Mouse (Mus musculus): ENCODE data around the gene Tyms. TPM values are rescaled to one million over a fixed set of nuclear protein-coding genes. Genes with fewer than 3 reads are reported as not detected.
A peak's percentile ranks its signal among the peaks of the same experiment; 100 is the strongest.

Tyms gene
- polyA plus RNA-seq, 1 experiment from 2014 or later, result 142 TPM

GRCm38 (mm10) chr5:30112533-30113068, 39.2 kb upstream of the Tyms start:
- H3K9ac ChIP-seq (ENCODE audit: low read length), result no peak overlapping the region
- H3K36me3 ChIP-seq (ENCODE audit: control insufficient read depth, insufficient read depth, low read length), result peaks cover 49% of the 10 kb centered on the region
- peaks cover 6% of the 10 kb centered on the region; the same call in 1 of the 2 replicates for H3K27me3 ChIP-seq (replicated peaks; ENCODE audit: control insufficient read depth, insufficient read depth, low read length)
- H3K9me3 ChIP-seq (replicated peaks; ENCODE audit: control insufficient read depth, low read length), result no peaks in the 10 kb centered on the region
- H3K4me3 ChIP-seq (ENCODE audit: low read depth, low read length), result no peak overlapping the region
- WGBS, result 81% methylated on average over 3 of the region's 3 CpGs
- H3K27ac ChIP-seq (ENCODE audit: low read depth, low read length), result no peak overlapping the region
- ATAC-seq, result no peak
- no peak for DNase-seq (ENCODE audit: low spot score)
- peaks cover 30% of the 10 kb centered on the region for H3K4me1 ChIP-seq (ENCODE audit: control insufficient read depth, insufficient read depth, low read length)
- no peak overlapping the region for H3K4me2 ChIP-seq (ENCODE audit: low read length)

GRCm38 (mm10) chr5:30111771-30112170, 38.4 kb upstream of the Tyms start:
- H3K27me3 ChIP-seq (replicated peaks; ENCODE audit: control insufficient read depth, insufficient read depth, low read length), result peaks cover 6% of the 10 kb centered on the region; the same call in 1 of the 2 replicates
- H3K9ac ChIP-seq (ENCODE audit: low read length), result peak overlapping the region; percentile 29; the same call in 1 of the 2 replicates
- 75% methylated on average over 3 of the region's 3 CpGs for WGBS
- DNase-seq (ENCODE audit: low spot score) (no peak), ATAC-seq (no peak)
- peaks cover 41% of the 10 kb centered on the region for H3K36me3 ChIP-seq (ENCODE audit: control insufficient read depth, insufficient read depth, low read length)
- H3K4me1 ChIP-seq (ENCODE audit: control insufficient read depth, insufficient read depth, low read length), result peaks cover 38% of the 10 kb centered on the region
- H3K4me3 ChIP-seq (ENCODE audit: low read depth, low read length), result no peak overlapping the region
- no peaks in the 10 kb centered on the region for H3K9me3 ChIP-seq (replicated peaks; ENCODE audit: control insufficient read depth, low read length)
- H3K4me2 ChIP-seq (ENCODE audit: low read length), result no peak overlapping the region
- no peak overlapping the region for H3K27ac ChIP-seq (ENCODE audit: low read depth, low read length)

- peak overlapping the region; percentile 38 for H3K4me2 ChIP-seq (ENCODE audit: low read length)
- H3K9ac ChIP-seq (ENCODE audit: low read length), result peak overlapping the region; percentile 29; the same call in 1 of the 2 replicates
- H3K36me3 ChIP-seq (ENCODE audit: control insufficient read depth, insufficient read depth, low read length), result peaks cover 35% of the 10 kb centered on the region
- H3K9me3 ChIP-seq (replicated peaks; ENCODE audit: control insufficient read depth, low read length), result no peaks in the 10 kb centered on the region
- H3K27me3 ChIP-seq (replicated peaks; ENCODE audit: control insufficient read depth, insufficient read depth, low read length), result peaks cover 6% of the 10 kb centered on the region; the same call in 1 of the 2 replicates
- H3K4me1 ChIP-seq (ENCODE audit: control insufficient read depth, insufficient read depth, low read length), result peaks cover 43% of the 10 kb centered on the region
- ATAC-seq (0 out of 2 replicates have a peak, but pooled peaks have one; percentile 1), DNase-seq (ENCODE audit: low spot score) (peak; percentile 69)
- 8% methylated on average over 18 of the region's 18 CpGs for WGBS
- H3K27ac ChIP-seq (ENCODE audit: low read depth, low read length), result 0 out of 2 replicates have a peak overlapping the region, but pooled peaks have one; percentile 21
- no peak overlapping the region for H3K4me3 ChIP-seq (ENCODE audit: low read depth, low read length)
Measured at GRCm38 (mm10) chr5:30111126-30111525, 37.7 kb upstream of the Tyms start.

- 10% methylated on average over 20 of the region's 22 CpGs for WGBS
- peak overlapping the region; percentile 21; the same call in 1 of the 2 replicates for H3K27ac ChIP-seq (ENCODE audit: low read depth, low read length)
- peaks cover 29% of the 10 kb centered on the region; the same call in 1 of the 2 replicates for H3K36me3 ChIP-seq (ENCODE audit: control insufficient read depth, insufficient read depth, low read length)
- H3K4me3 ChIP-seq (ENCODE audit: low read depth, low read length), result no peak overlapping the region
- peak overlapping the region; percentile 38 for H3K4me2 ChIP-seq (ENCODE audit: low read length)
- peak overlapping the region; percentile 29; the same call in 1 of the 2 replicates for H3K9ac ChIP-seq (ENCODE audit: low read length)
- peaks cover 6% of the 10 kb centered on the region; the same call in 1 of the 2 replicates for H3K27me3 ChIP-seq (replicated peaks; ENCODE audit: control insufficient read depth, insufficient read depth, low read length)
- no peak for ATAC-seq
- peak; percentile 46 for DNase-seq (ENCODE audit: low spot score)
- H3K9me3 ChIP-seq (replicated peaks; ENCODE audit: control insufficient read depth, low read length), result no peaks in the 10 kb centered on the region
- peaks cover 43% of the 10 kb centered on the region for H3K4me1 ChIP-seq (ENCODE audit: control insufficient read depth, insufficient read depth, low read length)
Measured at GRCm38 (mm10) chr5:30110371-30111060, 37.1 kb upstream of the Tyms start.

GRCm38 (mm10) chr5:30109899-30110298, 36.5 kb upstream of the Tyms start:
- 0 out of 2 replicates have a peak overlapping the region, but pooled peaks have one; percentile 8 for H3K9ac ChIP-seq (ENCODE audit: low read length)
- ATAC-seq (no peak), DNase-seq (ENCODE audit: low spot score) (no peak)
- 36% methylated on average over 2 of the region's 2 CpGs for WGBS
- peak overlapping the region; percentile 38; the same call in 1 of the 2 replicates for H3K4me2 ChIP-seq (ENCODE audit: low read length)
- H3K9me3 ChIP-seq (replicated peaks; ENCODE audit: control insufficient read depth, low read length), result no peaks in the 10 kb centered on the region
- H3K27ac ChIP-seq (ENCODE audit: low read depth, low read length), result no peak overlapping the region
- H3K27me3 ChIP-seq (replicated peaks; ENCODE audit: control insufficient read depth, insufficient read depth, low read length), result peaks cover 6% of the 10 kb centered on the region; the same call in 1 of the 2 replicates
- H3K36me3 ChIP-seq (ENCODE audit: control insufficient read depth, insufficient read depth, low read length), result peaks cover 27% of the 10 kb centered on the region; the same call in 1 of the 2 replicates
- H3K4me3 ChIP-seq (ENCODE audit: low read depth, low read length), result no peak overlapping the region
- H3K4me1 ChIP-seq (ENCODE audit: control insufficient read depth, insufficient read depth, low read length), result peaks cover 43% of the 10 kb centered on the region

- ATAC-seq (no peak), DNase-seq (ENCODE audit: low spot score) (no peak)
- no peak overlapping the region for H3K4me3 ChIP-seq (ENCODE audit: low read depth, low read length)
- peaks cover 40% of the 10 kb centered on the region for H3K4me1 ChIP-seq (ENCODE audit: control insufficient read depth, insufficient read depth, low read length)
- WGBS, result 70% methylated on average over 6 of the region's 6 CpGs
- H3K9ac ChIP-seq (ENCODE audit: low read length), result peak overlapping the region; percentile 84; the same call in 1 of the 2 replicates
- H3K36me3 ChIP-seq (ENCODE audit: control insufficient read depth, insufficient read depth, low read length), result peaks cover 21% of the 10 kb centered on the region; the same call in 1 of the 2 replicates
- H3K27ac ChIP-seq (ENCODE audit: low read depth, low read length), result peak overlapping the region; percentile 84; the same call in 1 of the 2 replicates
- no peaks in the 10 kb centered on the region for H3K9me3 ChIP-seq (replicated peaks; ENCODE audit: control insufficient read depth, low read length)
- peaks cover 4% of the 10 kb centered on the region; the same call in 1 of the 2 replicates for H3K27me3 ChIP-seq (replicated peaks; ENCODE audit: control insufficient read depth, insufficient read depth, low read length)
- peak overlapping the region; percentile 96 for H3K4me2 ChIP-seq (ENCODE audit: low read length)
Measured at GRCm38 (mm10) chr5:30108233-30108632, 34.8 kb upstream of the Tyms start.

- ATAC-seq, result no peak
- peaks cover 40% of the 10 kb centered on the region for H3K4me1 ChIP-seq (ENCODE audit: control insufficient read depth, insufficient read depth, low read length)
- peak overlapping the region; percentile 84 for H3K27ac ChIP-seq (ENCODE audit: low read depth, low read length)
- H3K27me3 ChIP-seq (replicated peaks; ENCODE audit: control insufficient read depth, insufficient read depth, low read length), result 0 out of 2 replicates have a peak, but pooled peaks cover under 1% of the 10 kb centered on the region
- peaks cover 15% of the 10 kb centered on the region; the same call in 1 of the 2 replicates for H3K36me3 ChIP-seq (ENCODE audit: control insufficient read depth, insufficient read depth, low read length)
- peak; percentile 39 for DNase-seq (ENCODE audit: low spot score)
- WGBS, result 3% methylated on average over 5 of the region's 5 CpGs
- H3K4me2 ChIP-seq (ENCODE audit: low read length), result peak overlapping the region; percentile 96
- peak overlapping the region; percentile 84 for H3K9ac ChIP-seq (ENCODE audit: low read length)
- peak overlapping the region; percentile 70 for H3K4me3 ChIP-seq (ENCODE audit: low read depth, low read length)
- H3K9me3 ChIP-seq (replicated peaks; ENCODE audit: control insufficient read depth, low read length), result no peaks in the 10 kb centered on the region
Measured at GRCm38 (mm10) chr5:30107611-30108041, 34.2 kb upstream of the Tyms start.

GRCm38 (mm10) chr5:30107186-30107585, 33.8 kb upstream of the Tyms start:
- H3K4me2 ChIP-seq (ENCODE audit: low read length), result peak overlapping the region; percentile 96
- H3K9me3 ChIP-seq (replicated peaks; ENCODE audit: control insufficient read depth, low read length), result no peaks in the 10 kb centered on the region
- peak; percentile 43; the same call in 1 of the 2 replicates for ATAC-seq
- H3K36me3 ChIP-seq (ENCODE audit: control insufficient read depth, insufficient read depth, low read length), result peaks cover 13% of the 10 kb centered on the region; the same call in 1 of the 2 replicates
- peak; percentile 79 for DNase-seq (ENCODE audit: low spot score)
- H3K4me3 ChIP-seq (ENCODE audit: low read depth, low read length), result peak overlapping the region; percentile 70
- H3K4me1 ChIP-seq (ENCODE audit: control insufficient read depth, insufficient read depth, low read length), result peaks cover 40% of the 10 kb centered on the region
- WGBS, result 1% methylated on average over 7 of the region's 7 CpGs
- H3K27ac ChIP-seq (ENCODE audit: low read depth, low read length), result peak overlapping the region; percentile 84
- peak overlapping the region; percentile 84 for H3K9ac ChIP-seq (ENCODE audit: low read length)
- H3K27me3 ChIP-seq (replicated peaks; ENCODE audit: control insufficient read depth, insufficient read depth, low read length), result no peaks in the 10 kb centered on the region
